Mouse (Mus musculus) spleen, adult 2 months (tissue): Measurements from ENCODE around the gene Gm49425.

Experiments
- CTCF ChIP-seq: fragments of 200-500 bp; IDR thresholded peaks from 2 replicates; pipeline ENCODE4 v1.5.1; 2011; ENCODE audit warnings: mild to moderate bottlenecking, inconsistent platforms; ENCODE audit not compliant: insufficient read depth, insufficient read length, insufficient replicate concordance; ENCODE audit errors: extremely low read depth
- POLR2A ChIP-seq: fragments of 200-500 bp; IDR thresholded peaks from 2 replicates; pipeline ENCODE4 v1.6.1; 2011; ENCODE audit warnings: low read depth, low read length, inconsistent platforms

DNA sequence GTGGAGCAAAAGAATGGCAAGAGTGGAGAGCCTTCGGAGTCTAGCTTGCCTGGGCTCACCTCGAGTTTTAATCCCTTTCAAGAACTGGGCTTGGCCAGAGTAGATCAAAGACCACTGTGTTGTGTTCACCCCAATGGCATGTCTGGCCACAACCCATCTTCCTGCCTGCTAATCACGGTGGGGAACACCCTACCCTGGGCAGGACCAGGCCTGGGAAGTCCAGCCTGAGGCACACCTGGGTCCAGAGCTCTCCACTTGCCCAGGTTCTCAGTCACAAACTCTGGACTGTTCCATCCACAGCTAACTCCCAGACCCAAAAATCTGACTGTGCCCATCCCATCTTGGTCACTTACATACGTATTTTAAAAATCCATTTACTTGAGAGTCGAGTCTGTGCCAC lies 45.8 kb upstream of the Gm49425 start, which contains the start of gene Krt90:
- TF ChIP-seq CTCF (no peak), POLR2A (no peak)
